Mouse (Mus musculus) hindbrain, embryonic 16.5 days (tissue): ENCODE results near the gene Rgs7. TPM values are rescaled to one million over a fixed set of nuclear protein-coding genes. Genes with fewer than 3 reads are reported as not detected.

Experiments used
- ATAC-seq: fragments of 200-750 bp; cut with Nextera tagmentation; 2 replicates; pipeline ENCODE4 v1.8.0; 2017; ENCODE audit warnings: moderate TSS enrichment, moderate library complexity
- H3K27ac ChIP-seq: fragments of 300-500 bp; sonication (generic); 2 replicates; pipeline ENCODE4 v1.5.1; 2014; ENCODE audit warnings: low read depth, mild to moderate bottlenecking, control low read depth, low read length, moderate library complexity
- H3K27me3 ChIP-seq: fragments of 300-500 bp; sonication (generic); replicated peaks from 2 replicates; pipeline ENCODE4 v1.6.1; 2014; ENCODE audit warnings: low read length; ENCODE audit not compliant: control insufficient read depth, insufficient read depth
- H3K36me3 ChIP-seq: fragments of 300-500 bp; sonication (generic); 2 replicates; pipeline ENCODE4 v1.6.1; 2014; ENCODE audit warnings: mild to moderate bottlenecking, low read length, moderate library complexity, mixed read lengths; ENCODE audit not compliant: control insufficient read depth, insufficient read depth
- H3K4me1 ChIP-seq: fragments of 300-500 bp; sonication (generic); 2 replicates; pipeline ENCODE4 v1.6.1; 2014; ENCODE audit warnings: low read depth, low read length; ENCODE audit not compliant: control insufficient read depth, insufficient read depth
- H3K4me2 ChIP-seq: fragments of 300-500 bp; sonication (generic); 2 replicates; pipeline ENCODE4 v1.6.1; 2014; ENCODE audit warnings: mild to moderate bottlenecking, low read length, control low read depth, moderate library complexity
- H3K4me3 ChIP-seq: fragments of 300-500 bp; sonication (generic); 2 replicates; pipeline ENCODE4 v1.5.1; 2014; ENCODE audit warnings: mild to moderate bottlenecking, low read length, control low read depth, moderate library complexity
- H3K9ac ChIP-seq: fragments of 300-500 bp; sonication (generic); 2 replicates; pipeline ENCODE4 v1.6.1; 2014; ENCODE audit warnings: low read depth, mild to moderate bottlenecking, control low read depth, low read length, moderate library complexity
- H3K9me3 ChIP-seq: fragments of 300-500 bp; sonication (generic); 2 replicates; pipeline ENCODE4 v1.6.1; 2014; ENCODE audit warnings: mild to moderate bottlenecking, low read length, moderate library complexity; ENCODE audit not compliant: control insufficient read depth
- WGBS: fragments of 180-500 bp; shearing (Covaris S2); extraction: QIAGEN DNeasy Blood & Tissue Kit; methylation state at CpG from one replicate; pipeline ENCODE4 v1.1.7; 2014; 5-methylcytosine and 5-hydroxymethylcytosine counted together
- polyA plus RNA-seq: library from polyadenylated mRNA; unstranded; fragments of >200 nt; fragmentation: Nextera tagmentation; extraction: Ambion mirVana; gene quantifications from 2 replicates; pipeline ENCODE4 v1.2.1, GENCODE M21; 2015

The Rgs7 gene
- polyA plus RNA-seq, 1 experiment from 2014 or later, result 46.5 TPM

- H3K4me1 ChIP-seq, result peaks cover 6% of the 10 kb centered on the region
Observed at GRCm38 (mm10) chr1:175025781-175026309, 466.5 kb downstream of the Rgs7 start.

DNA sequence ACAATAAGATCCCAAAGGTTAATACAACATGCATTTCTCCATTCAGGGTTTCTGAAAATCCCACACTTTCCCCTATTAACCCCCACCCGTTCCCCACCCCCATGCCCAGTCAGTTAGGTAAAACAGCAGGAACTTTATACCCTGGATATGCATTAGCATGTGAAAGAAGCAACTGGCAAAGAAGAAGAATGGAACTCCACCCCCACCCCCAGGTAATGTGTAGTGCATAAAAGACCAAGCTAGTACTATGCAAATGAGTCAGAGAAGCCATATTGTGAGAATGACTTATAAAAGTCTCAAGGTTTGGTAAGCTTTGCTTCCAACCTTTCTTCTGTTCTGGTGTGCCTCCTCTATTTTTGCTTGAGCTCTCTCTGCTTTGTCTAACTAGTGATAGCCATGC is 468.2 kb downstream of the Rgs7 start:
- Histone ChIP-seq H3K4me1 (peaks cover 6% of the 10 kb centered on the region), H3K36me3 (no peaks in the 10 kb centered on the region), H3K9me3 (no peaks in the 10 kb centered on the region), H3K27me3 (no peaks in the 10 kb centered on the region), H3K27ac (no peak overlapping the region), H3K4me2 (no peak overlapping the region), H3K4me3 (no peak overlapping the region), H3K9ac (no peak overlapping the region)
- no peak for ATAC-seq
- 54% methylated on average over 1 of the region's 1 CpGs for WGBS

More at GRCm38 (mm10) chr1:175025781-175026309, 466.5 kb downstream of the Rgs7 start:
- Histone ChIP-seq H3K36me3 (no peaks in the 10 kb centered on the region), H3K4me3 (no peak overlapping the region), H3K27ac (no peak overlapping the region), H3K27me3 (no peaks in the 10 kb centered on the region), H3K9ac (no peak overlapping the region), H3K9me3 (no peaks in the 10 kb centered on the region), H3K4me2 (no peak overlapping the region)
- no peak for ATAC-seq
- 77% methylated on average over 7 of the region's 7 CpGs for whole genome bisulfite sequencing

Other genes starting within 250 kb of the Rgs7 start
- gene Kmo, start 127.9 kb upstream of the Rgs7 start, polyA plus RNA-seq, result 0.06 and 0.21 TPM in 2 replicates
- gene Fh1, start 133.1 kb upstream of the Rgs7 start, polyA plus RNA-seq, result 112 and 113 TPM in 2 replicates
- gene Opn3, start 200.3 kb upstream of the Rgs7 start, polyA plus RNA-seq, result 9.3 and 10.1 TPM in 2 replicates
- 2.7 and 3.3 TPM in 2 replicates for gene Chml, start 200.4 kb upstream of the Rgs7 start, polyA plus RNA-seq
- gene Wdr64, start 206.1 kb upstream of the Rgs7 start, polyA plus RNA-seq, result not detected in 2 replicates